Mouse (Mus musculus) liver, embryonic 14.5 days (tissue): Measurements from ENCODE around the gene Satb2. TPM values are rescaled to one million over a fixed set of nuclear protein-coding genes. Genes with fewer than 3 reads are reported as not detected.

ENCODE experiments used
- ATAC-seq: fragments of 200-750 bp; cut with Nextera tagmentation; 2 replicates; pipeline ENCODE4 v1.8.0; 2017; ENCODE audit warnings: moderate number of reproducible peaks, mild to moderate bottlenecking, moderate library complexity; ENCODE audit not compliant: insufficient read depth
- DNase-seq, 3 experiments: peaks; one replicate each; pipeline ENCODE4 v3.0.0-alpha.2; 2012 to 2013; ENCODE audit warnings: low read depth in 3 of 3, low spot score in 3 of 3
- H3K27ac ChIP-seq: fragments of 300-500 bp; sonication (generic); 2 replicates; pipeline ENCODE4 v1.5.1; 2014; ENCODE audit warnings: moderate library complexity, mild to moderate bottlenecking, control low read depth, inconsistent platforms
- H3K27me3 ChIP-seq: fragments of 300-500 bp; sonication (generic); 2 replicates; pipeline ENCODE4 v1.6.1; 2014; ENCODE audit warnings: mild to moderate bottlenecking, low read length, moderate library complexity; ENCODE audit not compliant: control insufficient read depth, insufficient read depth
- H3K36me3 ChIP-seq: fragments of 300-500 bp; sonication (generic); replicated peaks from 2 replicates; pipeline ENCODE4 v1.6.1; 2014; ENCODE audit warnings: low read depth; ENCODE audit not compliant: control insufficient read depth, insufficient read depth
- H3K4me1 ChIP-seq, 2 experiments: fragments of 200-500 bp in 1 of 2; fragments of 300-500 bp in 1 of 2; sonication (generic) in 1 of 2; replicated peaks; 2 replicates each; pipeline ENCODE4 v1.6.1; 2012 to 2014; ENCODE audit warnings: antibody characterized with exemption in 1 of 2, inconsistent platforms in 1 of 2, low read length in 1 of 2; ENCODE audit not compliant: control insufficient read depth in 2 of 2, insufficient read depth in 2 of 2
- H3K4me2 ChIP-seq: fragments of 300-500 bp; sonication (generic); 2 replicates; pipeline ENCODE4 v1.6.1; 2014; ENCODE audit warnings: low read depth, mild to moderate bottlenecking, control low read depth, moderate library complexity
- H3K4me3 ChIP-seq, 2 experiments: fragments of 200-500 bp in 1 of 2; fragments of 300-500 bp in 1 of 2; sonication (generic) in 1 of 2; 2 replicates each; pipeline ENCODE4 v1.5.1; 2012 to 2014; ENCODE audit warnings: low read depth in 2 of 2, low read length in 2 of 2, mild to moderate bottlenecking in 2 of 2, control low read depth in 1 of 2, inconsistent platforms in 1 of 2, moderate library complexity in 1 of 2; ENCODE audit not compliant: insufficient read depth in 1 of 2
- H3K9ac ChIP-seq: fragments of 300-500 bp; sonication (generic); replicated peaks from 2 replicates; pipeline ENCODE4 v1.6.1; 2014; ENCODE audit warnings: mild to moderate bottlenecking, control low read depth, moderate library complexity
- H3K9me3 ChIP-seq: fragments of 300-500 bp; sonication (generic); 2 replicates; pipeline ENCODE4 v1.6.1; 2016; ENCODE audit warnings: low read length, mixed read lengths; ENCODE audit not compliant: control insufficient read depth
- CTCF ChIP-seq: IDR thresholded peaks from 2 replicates; pipeline ENCODE4 v1.5.1; 2016; ENCODE audit warnings: antibody characterized with exemption, low read depth, control low read depth
- EP300 ChIP-seq: IDR thresholded peaks from 2 replicates; pipeline ENCODE4 v1.6.1; 2016; ENCODE audit warnings: antibody characterized with exemption, low read depth
- WGBS: fragments of 180-500 bp; shearing (Covaris S2); extraction: QIAGEN DNeasy Blood & Tissue Kit; methylation state at CpG from one replicate; pipeline ENCODE4 v1.1.7; 2014; ENCODE audit not compliant: insufficient replicate concordance; 5-methylcytosine and 5-hydroxymethylcytosine counted together
- microRNA-seq: library from miRNA; unstranded; fragments of <30 nt; microRNA quantifications from one replicate; pipeline ENCODE4, GENCODE M21; 2016
- polyA plus RNA-seq, 2 experiments: library from polyadenylated mRNA; depleted of rRNA in 1 of 2; stranded (reverse) in 1 of 2; unstranded in 1 of 2; fragments of >200 nt; fragmentation: Nextera tagmentation in 1 of 2; extraction: Ambion mirVana in 1 of 2; gene quantifications; 2 replicates each; pipeline versions ENCODE4 v1.2.1 to v1.2.3; 2012 to 2014

The Satb2 gene
- polyA plus RNA-seq, 2 experiments = 0.03 TPM

DNA sequence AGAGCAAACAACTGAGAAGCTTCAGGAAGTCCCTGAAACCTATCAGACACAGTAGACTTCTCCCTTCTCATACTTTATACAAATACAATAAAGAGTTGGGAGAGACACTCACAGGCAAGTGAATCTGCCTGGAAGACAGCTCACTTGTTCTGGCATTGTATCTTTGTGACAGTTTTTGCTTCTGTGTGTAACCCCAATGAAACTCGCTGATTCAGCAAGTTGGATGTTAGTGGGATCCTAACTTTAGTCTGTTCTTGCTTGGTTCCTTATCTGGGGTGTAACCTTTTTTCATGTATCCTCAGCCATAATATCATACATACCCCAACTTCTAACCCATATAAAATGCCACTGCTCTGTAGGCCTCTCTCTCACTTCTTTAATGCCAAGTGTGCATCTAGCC is 216.9 kb downstream of the Satb2 start:
- no peak for ATAC-seq
- DNase-seq = no peak
- Histone ChIP-seq H3K9ac (no peak overlapping the region), H3K36me3 (no peaks in the 10 kb centered on the region), H3K4me2 (no peak overlapping the region), H3K4me3 (no peak overlapping the region), H3K27me3 (no peaks in the 10 kb centered on the region), H3K9me3 (no peaks in the 10 kb centered on the region), H3K27ac (no peak overlapping the region), H3K4me1 (no peaks in the 10 kb centered on the region)
- TF ChIP-seq EP300 = no peak
- no peak for TF ChIP-seq CTCF
- 44% methylated on average over 1 of the region's 1 CpGs for WGBS

DNA sequence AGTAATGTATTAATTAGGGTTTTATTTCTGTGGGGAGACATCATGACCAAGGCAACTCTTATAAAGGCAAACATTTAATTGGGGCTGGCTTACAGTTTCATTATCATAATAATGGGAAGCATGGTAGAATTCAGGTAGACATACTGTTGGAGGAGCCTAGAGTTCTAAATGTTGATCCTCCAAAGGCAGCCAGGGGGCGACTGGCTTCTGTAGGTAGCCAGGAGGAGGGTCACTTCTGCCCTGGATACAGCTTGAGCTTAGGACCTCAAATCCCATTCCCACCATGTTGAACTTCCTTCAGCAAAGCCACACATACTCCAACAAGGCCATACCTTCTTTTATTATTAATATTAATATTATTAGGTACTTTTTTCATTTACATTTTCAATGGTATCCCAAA is 225.2 kb downstream of the Satb2 start:
- Histone ChIP-seq H3K4me3 (no peak overlapping the region), H3K9ac (no peak overlapping the region), H3K4me1 (no peaks in the 10 kb centered on the region), H3K9me3 (no peaks in the 10 kb centered on the region), H3K27ac (no peak overlapping the region), H3K36me3 (no peaks in the 10 kb centered on the region), H3K27me3 (no peaks in the 10 kb centered on the region), H3K4me2 (no peak overlapping the region)
- TF ChIP-seq EP300 = no peak
- no peak for TF ChIP-seq CTCF
- no peak for ATAC-seq
- 33% methylated on average over 1 of the region's 1 CpGs for WGBS
- DNase-seq = no peak

DNA sequence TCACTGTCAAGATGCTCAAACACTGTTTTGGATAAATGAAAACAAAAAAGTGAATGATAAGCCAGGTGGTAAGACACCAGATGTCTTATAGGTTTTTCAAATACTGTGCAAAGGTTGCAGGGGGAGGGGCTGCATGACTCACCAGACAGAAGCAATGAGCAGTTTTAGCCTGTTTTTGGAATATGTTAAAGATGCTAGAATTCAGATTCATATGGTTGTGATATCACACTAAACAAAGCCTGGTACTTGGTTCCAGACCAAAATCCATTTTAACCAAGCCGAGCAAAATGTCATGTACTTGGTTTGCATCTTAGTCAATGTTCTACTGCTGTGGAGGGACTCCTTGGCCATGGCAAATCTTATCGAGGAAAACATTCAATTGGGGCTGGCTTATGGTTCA is 227.8 kb downstream of the Satb2 start:
- no peak overlapping the region for H3K27ac ChIP-seq
- H3K4me3 ChIP-seq = no peak overlapping the region
- 50% methylated on average over 2 of the region's 2 CpGs for WGBS
- no peak for ATAC-seq
- H3K9ac ChIP-seq = no peak overlapping the region
- H3K36me3 ChIP-seq = no peaks in the 10 kb centered on the region
- TF ChIP-seq EP300 = no peak
- TF ChIP-seq CTCF = no peak
- no peak overlapping the region for H3K4me2 ChIP-seq
- no peak for DNase-seq
- no peaks in the 10 kb centered on the region for H3K9me3 ChIP-seq
- H3K4me1 ChIP-seq = no peaks in the 10 kb centered on the region
- H3K27me3 ChIP-seq = no peaks in the 10 kb centered on the region

DNA sequence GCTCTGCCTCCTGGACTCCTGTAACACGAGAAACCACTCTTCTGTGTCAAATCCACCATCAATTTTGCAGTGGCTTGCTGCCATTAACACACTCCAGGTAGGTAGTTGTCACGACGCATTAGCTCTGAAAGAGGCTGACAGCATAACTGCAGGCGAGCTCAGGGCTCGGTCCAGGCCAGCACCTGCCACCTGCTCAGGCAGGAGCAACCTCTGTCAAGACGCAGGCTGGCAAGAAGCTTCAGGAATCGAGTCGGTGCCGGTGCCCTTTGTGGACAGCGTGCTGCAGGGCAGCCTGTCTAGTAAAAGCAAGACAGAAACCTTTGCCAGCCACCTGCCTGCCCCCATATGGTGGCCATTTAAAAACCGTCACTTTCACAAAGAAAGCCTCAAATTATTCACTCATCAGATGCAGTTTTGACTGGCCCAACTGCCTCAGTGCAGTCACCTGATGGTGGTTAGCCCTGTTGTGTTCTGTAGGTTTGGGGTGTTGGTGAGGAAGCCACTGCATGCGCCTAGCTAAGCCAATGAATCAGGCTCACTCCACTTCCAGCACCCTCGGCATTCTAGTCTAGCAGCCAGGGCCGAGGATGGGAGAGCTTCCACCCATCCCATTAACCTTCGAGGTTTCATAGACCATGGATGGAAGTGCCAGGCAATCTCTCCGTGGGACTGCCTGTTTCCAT is 228.7 kb downstream of the Satb2 start:
- no peaks in the 10 kb centered on the region for H3K4me1 ChIP-seq
- WGBS = 69% methylated on average over 16 of the region's 16 CpGs
- no peak overlapping the region for H3K9ac ChIP-seq
- DNase-seq = no peak
- no peak overlapping the region for H3K4me3 ChIP-seq
- no peak for ATAC-seq
- H3K4me2 ChIP-seq = no peak overlapping the region
- H3K27ac ChIP-seq = no peak overlapping the region
- no peaks in the 10 kb centered on the region for H3K36me3 ChIP-seq
- H3K27me3 ChIP-seq = no peaks in the 10 kb centered on the region
- no peaks in the 10 kb centered on the region for H3K9me3 ChIP-seq
- TF ChIP-seq EP300 (no peak), CTCF (no peak)

DNA sequence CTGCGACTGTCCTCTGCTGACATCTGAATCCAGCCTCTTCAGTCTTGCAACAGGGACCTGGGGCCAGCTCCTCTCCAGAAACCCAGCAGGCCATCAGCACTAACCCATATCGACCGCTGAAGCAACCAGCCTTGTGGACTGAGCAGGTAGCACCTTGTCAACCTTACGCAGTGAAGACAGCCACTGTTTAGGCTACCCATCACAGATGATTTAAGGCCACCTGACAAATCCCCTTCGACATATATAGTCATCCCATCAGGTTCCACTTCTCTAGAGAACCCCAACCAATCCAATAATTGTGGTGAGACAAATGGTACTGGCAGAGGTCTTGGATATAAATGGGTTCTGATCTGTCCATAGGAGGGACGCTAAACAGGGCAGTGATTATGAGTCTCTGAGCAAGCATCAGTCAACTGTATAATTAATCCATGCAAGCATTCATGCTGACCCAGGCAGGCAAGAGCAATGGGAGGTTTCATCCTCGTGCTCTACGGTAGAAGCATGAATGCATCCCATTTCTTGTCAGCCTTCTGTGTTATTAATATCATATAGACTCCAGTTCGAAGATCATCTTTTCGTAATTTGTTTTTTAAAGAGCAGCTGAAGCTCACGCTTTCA is 229.5 kb downstream of the Satb2 start:
- no peaks in the 10 kb centered on the region for H3K27me3 ChIP-seq
- H3K9me3 ChIP-seq = no peaks in the 10 kb centered on the region
- DNase-seq (no peak), ATAC-seq (no peak)
- H3K36me3 ChIP-seq = no peaks in the 10 kb centered on the region
- TF ChIP-seq CTCF (no peak), EP300 (no peak)
- no peak overlapping the region for H3K4me3 ChIP-seq
- H3K27ac ChIP-seq = no peak overlapping the region
- no peak overlapping the region for H3K4me2 ChIP-seq
- no peaks in the 10 kb centered on the region for H3K4me1 ChIP-seq
- 63% methylated on average over 11 of the region's 11 CpGs for WGBS
- H3K9ac ChIP-seq = no peak overlapping the region

Small RNA genes within 50 kb of the gene (microRNA-seq; reads per million reads assigned to microRNA genes)
- gene Gm23943 = not detected
